Mouse (Mus musculus): ENCODE data around the gene Plin2. TPM values are rescaled to one million over a fixed set of nuclear protein-coding genes. Genes with fewer than 3 reads are reported as not detected.
A peak's percentile ranks its signal among the peaks of the same experiment; 100 is the strongest.

The Plin2 gene
- 10 to 100 TPM in 1 of 2 experiments, 1 to 10 TPM in 1; 9.8 to 12.5 TPM for total RNA-seq (2021)
- long read RNA-seq, experiment 1, transcript Plin2-201 (8 exons, 1,888 nt) = major isoform, 15 of 17 reads
- long read RNA-seq, experiment 1, partial matches to known transcripts = 0 of 17 reads
- long read RNA-seq, experiment 1, other reads (novel, unspliced or antisense) = 2 of 17 reads
- long read RNA-seq, experiment 2, transcript Plin2-201 (8 exons, 1,888 nt) = major isoform, 23 of 26 reads
- long read RNA-seq, experiment 2, partial matches to known transcripts = 1 of 26 reads
- long read RNA-seq, experiment 2, other reads (novel, unspliced or antisense) = 2 of 26 reads

GRCm38 (mm10) chr4:86669780-86670201 is at the start of gene Plin2:
Gene Plin2, minus strand, starts transcription at chr4:86670060.
- intact Hi-C loops (cut with DNase I) = no loop called here
- peak in 1 of 2 experiments; percentile 15 for DNase-seq (ENCODE audit: low spot score in 2 of 2)

DNA sequence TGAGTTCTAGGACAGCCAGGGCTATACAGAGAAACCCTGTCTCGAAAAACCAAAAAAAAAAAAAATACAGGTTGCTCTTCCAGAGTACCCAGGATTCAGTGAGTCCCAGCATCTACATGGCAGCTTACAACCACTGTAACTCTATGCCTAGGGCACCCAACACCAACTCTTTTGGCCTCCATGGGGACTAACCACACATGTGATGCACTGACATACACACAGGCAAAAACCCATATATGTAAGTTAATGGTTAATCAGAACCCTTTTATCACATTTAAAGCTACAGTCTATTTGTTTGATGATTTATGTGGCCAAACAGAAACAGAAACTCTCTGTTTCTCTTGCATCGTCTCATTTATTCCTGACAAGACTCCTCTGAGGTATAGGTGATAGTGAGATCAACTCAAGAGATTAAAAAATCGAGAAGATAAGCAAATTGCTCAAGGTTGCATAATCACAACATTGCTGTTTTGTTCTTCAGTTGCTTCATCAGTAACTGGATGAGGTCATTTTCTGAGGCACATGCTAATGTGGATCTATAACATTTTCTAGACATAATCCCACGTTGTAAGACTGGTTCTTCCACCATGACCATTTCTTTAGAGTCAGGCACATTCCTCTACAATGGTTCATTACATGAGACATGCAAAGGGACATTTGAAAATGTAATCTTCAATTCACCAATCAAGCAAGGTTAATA is 49.2 kb upstream of the Plin2 start:
- intact Hi-C loops (cut with DNase I) = no loop called here
- DNase-seq (ENCODE audit: low spot score in 2 of 2) = no peak

DNA sequence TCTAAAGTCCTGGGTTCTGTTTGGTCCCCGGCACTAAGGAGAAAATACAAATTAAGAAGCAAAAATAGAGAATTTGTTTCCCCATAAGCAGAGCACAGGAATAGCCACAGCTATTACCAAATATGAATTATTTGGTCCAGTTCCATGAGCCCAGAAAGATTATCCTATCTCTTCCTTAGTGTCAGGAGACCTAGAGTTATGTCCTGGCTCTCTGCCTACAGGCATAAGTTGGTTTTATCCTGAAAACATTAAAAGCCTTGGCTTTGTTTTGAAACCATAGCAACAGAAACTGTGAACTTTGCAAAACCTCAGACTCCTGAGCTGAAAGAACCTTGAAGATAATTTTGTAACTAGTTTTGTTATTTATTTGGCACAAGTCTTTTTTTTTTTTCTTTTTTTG is 47.3 kb upstream of the Plin2 start:
- intact Hi-C loops (cut with DNase I) = no loop called here

GRCm38 (mm10) chr4:86715341-86715740 is 45.5 kb upstream of the Plin2 start:
- intact Hi-C loops (cut with DNase I) = no loop called here

More for the DNA sequence above, 47.3 kb upstream of the Plin2 start:
- peak in 1 of 2 experiments; percentile 26 for DNase-seq (ENCODE audit: low spot score in 2 of 2)

GRCm38 (mm10) chr4:86713518-86713917 is 43.7 kb upstream of the Plin2 start:
- no peak for DNase-seq (ENCODE audit: low spot score in 2 of 2)
- intact Hi-C loops (cut with DNase I) = no loop called here

More at GRCm38 (mm10) chr4:86715341-86715740, 45.5 kb upstream of the Plin2 start:
- DNase-seq (ENCODE audit: low spot score in 2 of 2) = no peak

GRCm38 (mm10) chr4:86712751-86713195 is 42.9 kb upstream of the Plin2 start:
- intact Hi-C loops (cut with DNase I) = no loop called here
- DNase-seq (ENCODE audit: low spot score in 2 of 2) = peak; percentile 61 to 62

GRCm38 (mm10) chr4:86710666-86711215 is 40.9 kb upstream of the Plin2 start:
- intact Hi-C loops (cut with DNase I) = no loop called here
- DNase-seq (ENCODE audit: low spot score in 2 of 2) = no peak

DNA sequence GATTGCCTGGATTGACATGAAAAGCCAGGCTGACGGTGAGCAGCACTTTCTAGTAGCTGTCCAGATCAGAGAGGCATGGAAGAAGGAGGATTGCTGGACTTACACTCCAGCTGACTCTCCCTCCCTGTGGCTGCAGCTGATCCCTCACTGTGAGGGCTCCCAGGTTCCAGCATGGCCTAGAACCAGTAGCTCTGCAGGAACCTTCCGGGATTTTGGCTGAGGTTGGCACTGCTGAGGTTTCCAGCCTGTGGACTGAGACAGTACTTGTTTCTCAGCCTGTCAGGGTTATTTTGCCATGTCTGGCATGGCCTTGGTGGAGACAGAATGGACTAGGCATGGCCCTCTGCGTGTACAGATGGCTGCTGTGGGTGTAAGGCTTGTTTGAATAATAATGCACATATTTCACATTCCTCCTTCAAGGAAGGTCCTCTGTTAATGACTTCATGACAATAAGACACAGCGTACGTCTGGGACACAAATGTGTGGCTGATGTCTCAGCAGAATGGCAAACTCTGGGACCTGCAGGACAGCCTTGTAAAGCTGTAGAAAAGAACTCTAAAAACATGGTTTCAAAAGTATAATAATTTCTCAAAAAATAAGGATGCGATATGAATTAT is 40.3 kb upstream of the Plin2 start:
- DNase-seq (ENCODE audit: low spot score in 2 of 2) = no peak
- intact Hi-C loops (cut with DNase I) = no loop called here

DNA sequence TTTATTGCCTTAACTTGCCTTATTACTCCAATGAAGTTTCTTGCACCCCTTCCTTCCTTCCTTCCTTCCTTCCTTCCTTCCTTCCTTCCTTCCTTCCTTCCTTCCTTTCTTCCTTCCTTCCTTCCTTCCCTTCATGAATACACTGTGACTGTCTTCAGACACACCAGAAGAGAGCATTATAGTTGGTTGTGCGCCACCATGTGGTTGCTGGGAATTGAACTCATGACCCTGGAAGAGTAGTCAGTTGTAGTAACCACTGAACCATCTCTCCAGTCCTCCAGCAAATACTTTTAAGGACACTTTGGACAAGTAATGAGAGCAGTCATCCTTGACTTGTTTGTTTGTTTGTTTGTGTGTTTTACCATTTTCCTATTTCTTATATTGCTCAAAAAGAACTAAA is 38.9 kb upstream of the Plin2 start:
- intact Hi-C loops (cut with DNase I) = no loop called here
- DNase-seq (ENCODE audit: low spot score in 2 of 2) = no peak

DNA sequence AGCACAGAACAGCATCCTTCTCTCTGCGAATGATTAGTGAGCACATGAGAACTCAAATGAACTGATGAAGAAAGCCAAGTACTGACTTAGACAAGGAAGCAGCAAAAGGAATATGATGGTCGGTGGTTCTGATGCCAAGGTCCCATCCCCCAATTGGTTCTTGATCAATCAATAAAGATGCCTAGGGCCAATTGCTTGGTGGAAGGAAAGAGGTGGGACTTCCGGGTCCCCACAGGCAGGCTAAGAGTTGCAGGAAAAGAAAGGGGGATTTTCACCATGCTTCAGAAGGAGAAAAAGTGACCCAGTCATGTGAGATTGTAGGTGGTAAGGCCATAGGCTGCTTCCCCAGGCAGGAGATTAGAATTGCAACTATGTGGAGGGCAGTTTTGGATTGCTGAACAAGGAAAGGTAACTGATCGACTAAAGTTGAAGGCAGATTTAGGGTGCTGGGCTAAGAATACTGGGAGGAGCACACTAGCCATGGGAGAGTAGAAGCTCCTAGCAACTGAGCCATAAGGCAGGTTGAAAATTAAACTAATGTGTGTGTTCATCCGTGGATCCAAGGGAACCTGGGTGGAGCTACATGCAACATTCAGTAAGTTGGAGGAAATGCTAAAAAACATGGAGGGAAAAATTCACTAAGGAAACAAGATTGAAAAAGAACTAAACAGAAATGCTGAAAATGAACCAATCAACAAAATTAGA is 29.5 kb upstream of the Plin2 start:
- DNase-seq (ENCODE audit: low spot score in 2 of 2) = no peak
- intact Hi-C loops (cut with DNase I) = loop anchor here (5.0 kb wide), 2 partner anchors 87 to 122 kb away; partner anchors contain the start of genes Haus6 and Rraga

- intact Hi-C loops (cut with DNase I) = loop anchor here (1.0 to 5.0 kb wide), 3 partner anchors 45 to 120 kb away; partner anchors contain the start of genes Haus6 and Rraga
- DNase-seq (ENCODE audit: low spot score in 2 of 2) = peak; percentile 51 to 52
These were observed 27.0 kb upstream of the Plin2 start for GRCm38 (mm10) chr4:86696890-86697289.

DNA sequence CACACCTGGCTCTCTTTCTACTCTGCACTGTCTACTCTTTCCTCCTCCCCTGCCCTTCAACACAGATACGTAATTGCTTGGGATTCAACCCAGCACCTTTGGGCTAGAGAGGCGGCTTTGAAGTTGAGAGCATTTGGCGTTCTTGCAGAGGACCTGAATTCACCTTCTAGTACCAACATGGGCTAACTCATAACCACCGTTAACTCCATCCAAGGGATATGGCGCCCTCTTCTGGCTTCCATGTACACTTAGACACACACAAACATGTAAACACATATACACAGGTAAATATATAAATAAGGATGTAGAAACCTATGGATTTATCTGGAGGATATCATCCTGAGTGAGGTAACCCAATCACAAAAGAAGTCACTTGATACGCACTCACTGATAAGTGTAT is 25.2 kb upstream of the Plin2 start:
- intact Hi-C loops (cut with DNase I) = loop anchor here (2.0 to 5.0 kb wide), 3 partner anchors 72 to 118 kb away; partner anchors contain the start of genes Haus6 and Rraga
- DNase-seq (ENCODE audit: low spot score in 2 of 2) = peak in 1 of 2 experiments; percentile 51

DNA sequence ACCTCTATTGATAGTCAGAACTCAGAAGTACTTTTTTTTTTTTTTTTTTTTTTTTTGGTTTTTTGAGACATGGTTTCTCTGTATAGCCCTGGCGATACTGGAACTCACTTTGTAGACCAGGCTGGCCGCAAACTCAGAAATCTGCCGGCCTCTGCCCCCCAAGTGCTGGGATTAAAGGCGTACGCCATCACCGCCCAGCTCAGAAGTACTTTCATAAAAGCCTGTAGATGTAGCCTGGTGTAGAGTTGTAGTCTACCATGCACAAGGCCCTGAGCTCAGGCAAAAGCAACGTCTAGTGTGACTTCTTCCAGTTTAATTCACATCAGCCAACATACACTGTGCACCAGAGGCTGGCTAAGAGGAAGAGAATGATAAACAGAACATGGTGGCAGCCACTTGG is 23.1 kb upstream of the Plin2 start:
- intact Hi-C loops (cut with DNase I) = no loop called here
- no peak for DNase-seq (ENCODE audit: low spot score in 2 of 2)

- DNase-seq (ENCODE audit: low spot score in 2 of 2) = no peak
- intact Hi-C loops (cut with DNase I) = no loop called here
These were observed 21.4 kb upstream of the Plin2 start for GRCm38 (mm10) chr4:86691290-86691689.

GRCm38 (mm10) chr4:86690768-86691167 is 20.9 kb upstream of the Plin2 start:
- no peak for DNase-seq (ENCODE audit: low spot score in 2 of 2)
- intact Hi-C loops (cut with DNase I) = no loop called here

GRCm38 (mm10) chr4:86690194-86690593 is 20.3 kb upstream of the Plin2 start:
- DNase-seq (ENCODE audit: low spot score in 2 of 2) = no peak
- intact Hi-C loops (cut with DNase I) = no loop called here

GRCm38 (mm10) chr4:86689056-86689735 is 19.3 kb upstream of the Plin2 start:
- DNase-seq (ENCODE audit: low spot score in 2 of 2) = no peak
- intact Hi-C loops (cut with DNase I) = no loop called here

DNA sequence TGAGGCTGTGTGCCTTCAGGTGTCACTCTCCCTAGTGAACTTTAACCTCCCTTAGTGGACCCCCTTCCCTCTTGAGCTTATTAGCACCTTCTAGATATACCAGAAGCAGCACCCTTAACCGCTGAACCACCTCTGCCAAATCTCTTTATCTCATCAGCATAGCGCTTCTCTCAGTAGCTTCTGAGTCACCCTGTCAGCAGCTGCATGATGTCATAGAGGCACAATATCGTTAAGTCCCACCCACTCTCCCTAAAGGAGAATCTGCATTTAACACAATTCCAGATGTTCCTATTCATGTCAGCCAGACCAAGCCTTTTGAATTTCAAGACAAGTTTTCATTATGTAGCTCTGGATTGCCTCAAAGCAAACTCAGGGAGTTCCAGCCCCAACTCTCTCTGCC is 16.7 kb upstream of the Plin2 start:
- intact Hi-C loops (cut with DNase I) = no loop called here
- DNase-seq (ENCODE audit: low spot score in 2 of 2) = no peak

DNA sequence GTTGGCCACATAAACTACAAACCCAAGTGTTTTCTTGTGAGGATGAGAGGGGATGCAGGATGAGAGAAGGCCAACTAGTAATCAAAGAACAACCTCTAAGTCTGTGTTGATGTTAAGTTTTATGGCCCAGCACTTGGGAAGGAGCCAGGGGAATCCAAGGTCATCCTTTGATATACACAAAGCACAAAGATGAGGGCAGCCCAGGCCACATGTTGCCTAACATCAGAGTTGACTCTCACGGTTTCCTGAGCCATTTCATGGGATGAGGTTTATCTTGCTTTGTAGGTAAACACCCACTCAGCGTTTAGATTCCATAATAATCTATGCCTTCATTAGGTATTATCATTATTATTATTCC is 16.1 kb upstream of the Plin2 start:
- DNase-seq (ENCODE audit: low spot score in 2 of 2) = no peak
- intact Hi-C loops (cut with DNase I) = no loop called here
